Mouse (Mus musculus): Measurements from ENCODE around the gene Slc30a2. TPM values are rescaled to one million over a fixed set of nuclear protein-coding genes. Genes with fewer than 3 reads are reported as not detected.

Gene Slc30a2
- polyA plus RNA-seq, 1 experiment: 2.0 TPM

DNA sequence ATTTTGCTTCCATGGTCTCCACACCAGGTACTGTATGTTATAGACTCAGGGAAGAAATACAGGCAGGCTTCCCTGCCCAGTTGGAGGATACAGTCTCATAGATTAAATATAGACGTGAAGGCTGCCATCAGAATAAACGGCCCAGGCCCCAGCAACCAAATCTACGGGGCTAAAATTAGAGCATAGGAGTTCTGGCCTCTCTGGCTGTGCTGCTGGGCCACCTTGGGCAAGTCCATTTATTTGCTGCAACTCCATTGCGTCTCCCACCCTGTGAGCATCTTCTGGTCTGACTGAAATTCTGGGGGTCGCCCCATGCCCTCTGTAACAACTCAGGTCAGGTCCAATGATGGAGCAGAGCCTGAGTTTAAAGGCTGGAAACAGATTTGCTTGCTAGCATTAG lies 23.9 kb upstream of the Slc30a2 start:
- no peak for DNase-seq
- no peak for TF ChIP-seq CTCF (IDR thresholded peaks at IDR 0.05; ENCODE audit: borderline replicate concordance, control insufficient read depth, extremely low read depth, insufficient read depth, low read length, poor library complexity)
- TF ChIP-seq POLR2A (IDR thresholded peaks at IDR 0.05; ENCODE audit: control insufficient read depth, extremely low read depth, insufficient read depth, low read length, poor library complexity): no peak
- no peak overlapping the region for H3K4me3 ChIP-seq (ENCODE audit: control insufficient read depth, insufficient read depth, low read length)
- no peaks in the 10 kb centered on the region for H3K27me3 ChIP-seq (ENCODE audit: control insufficient read depth, insufficient read depth, low read length)
- H3K4me1 ChIP-seq (replicated peaks; ENCODE audit: control insufficient read depth, insufficient read depth, low read length): no peaks in the 10 kb centered on the region
- H3K27ac ChIP-seq (ENCODE audit: control insufficient read depth, insufficient read depth, low read length): no peak overlapping the region
- H3K36me3 ChIP-seq (ENCODE audit: control insufficient read depth, insufficient read depth, low read length): no peaks in the 10 kb centered on the region
- WGBS: 96% methylated on average over 5 of the region's 5 CpGs

DNA sequence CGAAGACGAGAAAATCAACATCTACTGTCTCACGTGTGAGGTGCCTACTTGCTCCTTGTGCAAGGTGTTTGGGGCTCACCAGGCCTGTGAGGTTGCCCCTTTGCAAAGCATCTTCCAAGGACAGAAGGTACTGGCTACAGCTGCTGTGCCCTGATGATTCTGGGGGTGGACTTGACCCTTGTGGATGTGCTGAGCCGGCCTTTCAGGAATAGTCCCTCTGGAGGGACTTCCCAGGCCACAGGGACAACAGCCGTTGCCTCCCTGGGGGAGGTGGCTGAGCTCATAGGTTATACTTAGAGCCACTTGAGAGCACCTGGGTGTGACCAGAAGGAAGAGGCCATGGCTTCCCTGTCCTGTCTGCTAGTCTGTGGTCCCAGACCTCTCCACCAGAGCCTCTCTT lies 23.3 kb upstream of the Slc30a2 start:
- TF ChIP-seq POLR2A (IDR thresholded peaks at IDR 0.05; ENCODE audit: control insufficient read depth, extremely low read depth, insufficient read depth, low read length, poor library complexity): no peak
- TF ChIP-seq CTCF (IDR thresholded peaks at IDR 0.05; ENCODE audit: borderline replicate concordance, control insufficient read depth, extremely low read depth, insufficient read depth, low read length, poor library complexity): no peak
- Histone ChIP-seq H3K36me3 (ENCODE audit: control insufficient read depth, insufficient read depth, low read length) (no peaks in the 10 kb centered on the region), H3K27ac (ENCODE audit: control insufficient read depth, insufficient read depth, low read length) (no peak overlapping the region), H3K4me1 (replicated peaks; ENCODE audit: control insufficient read depth, insufficient read depth, low read length) (no peaks in the 10 kb centered on the region), H3K4me3 (ENCODE audit: control insufficient read depth, insufficient read depth, low read length) (no peak overlapping the region), H3K27me3 (ENCODE audit: control insufficient read depth, insufficient read depth, low read length) (no peaks in the 10 kb centered on the region)
- no peak for DNase-seq
- WGBS: 93% methylated on average over 5 of the region's 5 CpGs

- DNase-seq: no peak
- Histone ChIP-seq H3K4me3 (ENCODE audit: control insufficient read depth, insufficient read depth, low read length) (no peak overlapping the region), H3K36me3 (ENCODE audit: control insufficient read depth, insufficient read depth, low read length) (no peaks in the 10 kb centered on the region), H3K4me1 (replicated peaks; ENCODE audit: control insufficient read depth, insufficient read depth, low read length) (no peaks in the 10 kb centered on the region), H3K27ac (ENCODE audit: control insufficient read depth, insufficient read depth, low read length) (no peak overlapping the region), H3K27me3 (ENCODE audit: control insufficient read depth, insufficient read depth, low read length) (no peaks in the 10 kb centered on the region)
- WGBS: 64% methylated on average over 3 of the region's 3 CpGs
- no peak for TF ChIP-seq CTCF (IDR thresholded peaks at IDR 0.05; ENCODE audit: borderline replicate concordance, control insufficient read depth, extremely low read depth, insufficient read depth, low read length, poor library complexity)
- TF ChIP-seq POLR2A (IDR thresholded peaks at IDR 0.05; ENCODE audit: control insufficient read depth, extremely low read depth, insufficient read depth, low read length, poor library complexity): no peak
These were observed 21.5 kb upstream of the Slc30a2 start for GRCm38 (mm10) chr4:134321524-134321923.

DNA sequence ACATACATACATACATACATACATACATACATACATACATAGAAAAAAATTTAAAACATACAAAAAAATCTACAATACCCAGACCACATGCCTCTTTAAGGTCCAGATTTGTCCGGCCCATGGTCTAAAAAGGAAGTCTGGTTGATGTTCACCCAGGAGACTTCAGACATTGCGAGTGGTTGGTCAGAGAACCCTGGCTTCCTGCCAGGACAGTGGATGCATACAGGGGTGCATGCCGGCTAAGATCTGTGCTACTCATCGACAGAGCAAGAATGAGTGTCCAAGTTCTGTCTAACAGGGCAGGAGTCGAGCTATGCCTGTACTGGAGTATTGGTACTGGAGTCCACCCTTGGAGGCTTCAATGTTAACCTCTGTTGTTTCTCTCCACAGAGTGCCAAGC lies 18.3 kb upstream of the Slc30a2 start:
- Histone ChIP-seq H3K27me3 (ENCODE audit: control insufficient read depth, insufficient read depth, low read length) (no peaks in the 10 kb centered on the region), H3K27ac (ENCODE audit: control insufficient read depth, insufficient read depth, low read length) (no peak overlapping the region), H3K36me3 (ENCODE audit: control insufficient read depth, insufficient read depth, low read length) (no peaks in the 10 kb centered on the region), H3K4me3 (ENCODE audit: control insufficient read depth, insufficient read depth, low read length) (no peak overlapping the region), H3K4me1 (replicated peaks; ENCODE audit: control insufficient read depth, insufficient read depth, low read length) (no peaks in the 10 kb centered on the region)
- 50% methylated on average over 5 of the region's 5 CpGs for WGBS
- TF ChIP-seq CTCF (IDR thresholded peaks at IDR 0.05; ENCODE audit: borderline replicate concordance, control insufficient read depth, extremely low read depth, insufficient read depth, low read length, poor library complexity) (no peak), POLR2A (IDR thresholded peaks at IDR 0.05; ENCODE audit: control insufficient read depth, extremely low read depth, insufficient read depth, low read length, poor library complexity) (no peak)
- no peak for DNase-seq

- no peak overlapping the region for H3K4me3 ChIP-seq (ENCODE audit: control insufficient read depth, insufficient read depth, low read length)
- H3K27ac ChIP-seq (ENCODE audit: control insufficient read depth, insufficient read depth, low read length): no peak overlapping the region
- H3K27me3 ChIP-seq (ENCODE audit: control insufficient read depth, insufficient read depth, low read length): no peaks in the 10 kb centered on the region
These were observed 16.0 kb upstream of the Slc30a2 start for GRCm38 (mm10) chr4:134326859-134327530.

DNA sequence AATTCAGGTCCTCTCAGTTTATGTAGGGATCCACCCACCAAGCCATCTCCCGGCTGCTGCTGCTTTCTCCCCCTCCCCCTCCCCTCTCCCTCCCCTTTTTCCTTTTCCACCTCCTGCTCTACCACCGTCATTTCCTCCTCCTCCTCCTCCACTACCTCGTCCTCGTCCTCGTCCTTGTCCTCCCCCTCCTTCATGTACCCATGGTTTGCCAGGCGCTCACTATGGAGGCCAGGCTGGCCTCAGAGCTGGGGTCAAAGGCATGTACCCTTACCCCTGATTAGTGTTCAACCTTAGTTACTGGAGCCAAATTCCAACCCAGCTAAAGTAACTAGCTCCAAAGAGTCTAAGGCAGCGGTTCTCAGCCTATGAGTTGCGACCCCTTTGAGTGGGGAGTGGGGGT lies 14.8 kb upstream of the Slc30a2 start:
- H3K4me1 ChIP-seq (replicated peaks; ENCODE audit: control insufficient read depth, insufficient read depth, low read length): no peaks in the 10 kb centered on the region
- TF ChIP-seq POLR2A (IDR thresholded peaks at IDR 0.05; ENCODE audit: control insufficient read depth, extremely low read depth, insufficient read depth, low read length, poor library complexity) (no peak), CTCF (IDR thresholded peaks at IDR 0.05; ENCODE audit: borderline replicate concordance, control insufficient read depth, extremely low read depth, insufficient read depth, low read length, poor library complexity) (no peak)
- H3K4me3 ChIP-seq (ENCODE audit: control insufficient read depth, insufficient read depth, low read length): no peak overlapping the region
- H3K27ac ChIP-seq (ENCODE audit: control insufficient read depth, insufficient read depth, low read length): no peak overlapping the region
- H3K36me3 ChIP-seq (ENCODE audit: control insufficient read depth, insufficient read depth, low read length): no peaks in the 10 kb centered on the region
- DNase-seq: no peak
- WGBS: 61% methylated on average over 8 of the region's 8 CpGs
- no peaks in the 10 kb centered on the region for H3K27me3 ChIP-seq (ENCODE audit: control insufficient read depth, insufficient read depth, low read length)

More at GRCm38 (mm10) chr4:134326859-134327530, 16.0 kb upstream of the Slc30a2 start:
- no peak for TF ChIP-seq POLR2A (IDR thresholded peaks at IDR 0.05; ENCODE audit: control insufficient read depth, extremely low read depth, insufficient read depth, low read length, poor library complexity)
- TF ChIP-seq CTCF (IDR thresholded peaks at IDR 0.05; ENCODE audit: borderline replicate concordance, control insufficient read depth, extremely low read depth, insufficient read depth, low read length, poor library complexity): no peak
- Histone ChIP-seq H3K4me1 (replicated peaks; ENCODE audit: control insufficient read depth, insufficient read depth, low read length) (no peaks in the 10 kb centered on the region), H3K36me3 (ENCODE audit: control insufficient read depth, insufficient read depth, low read length) (no peaks in the 10 kb centered on the region)
- no peak for DNase-seq
- 93% methylated on average over 5 of the region's 5 CpGs for WGBS

- Histone ChIP-seq H3K36me3 (ENCODE audit: control insufficient read depth, insufficient read depth, low read length) (no peaks in the 10 kb centered on the region), H3K4me1 (replicated peaks; ENCODE audit: control insufficient read depth, insufficient read depth, low read length) (no peaks in the 10 kb centered on the region), H3K27me3 (ENCODE audit: control insufficient read depth, insufficient read depth, low read length) (no peaks in the 10 kb centered on the region), H3K27ac (ENCODE audit: control insufficient read depth, insufficient read depth, low read length) (no peak overlapping the region), H3K4me3 (ENCODE audit: control insufficient read depth, insufficient read depth, low read length) (no peak overlapping the region)
- no peak for DNase-seq
- WGBS: 86% methylated on average over 8 of the region's 8 CpGs
- TF ChIP-seq POLR2A (IDR thresholded peaks at IDR 0.05; ENCODE audit: control insufficient read depth, extremely low read depth, insufficient read depth, low read length, poor library complexity) (no peak), CTCF (IDR thresholded peaks at IDR 0.05; ENCODE audit: borderline replicate concordance, control insufficient read depth, extremely low read depth, insufficient read depth, low read length, poor library complexity) (no peak)
These were observed 14.1 kb upstream of the Slc30a2 start for GRCm38 (mm10) chr4:134328832-134329231.

Measured in thymus, adult 2 months (tissue).